Mouse (Mus musculus): ENCODE data around the gene Gtf2h1. TPM values are rescaled to one million over a fixed set of nuclear protein-coding genes. Genes with fewer than 3 reads are reported as not detected.

Gene Gtf2h1
- polyA plus RNA-seq, 2 experiments = 13.4 to 27.8 TPM

GRCm38 (mm10) chr7:46846486-46847244 is 50.8 kb downstream of the Gtf2h1 start:
- Histone ChIP-seq H3K9ac (replicated peaks) (peak overlapping the region; percentile 71), H3K27me3 (ENCODE audit: control insufficient read depth, insufficient read depth, low read length) (no peaks in the 10 kb centered on the region), H3K9me3 (ENCODE audit: control insufficient read depth, low read length) (no peaks in the 10 kb centered on the region), H3K4me3 (ENCODE audit: insufficient read depth in 1 of 2, low read depth in 2 of 2, low read length in 2 of 2) (peak overlapping the region; percentile 61 to 87), H3K36me3 (replicated peaks; ENCODE audit: control insufficient read depth, insufficient read depth, low read depth) (peaks cover 38% of the 10 kb centered on the region), H3K4me1 (replicated peaks; ENCODE audit: control insufficient read depth in 2 of 2, insufficient read depth in 2 of 2, low read length in 1 of 2) (peaks cover 0 to 15% of the 10 kb centered on the region in 2 experiments; a peak in 3 of 4 replicates), H3K27ac (peak overlapping the region; percentile 0), H3K4me2 (ENCODE audit: low read depth) (peak overlapping the region; percentile 68)
- under 1% methylated on average over 28 of the region's 28 CpGs for WGBS (ENCODE audit: insufficient replicate concordance)
- ATAC-seq (ENCODE audit: insufficient read depth) = peak; percentile 49
- TF ChIP-seq CTCF (IDR thresholded peaks at IDR 0.05; ENCODE audit: low read depth) (peak; percentile 49), EP300 (IDR thresholded peaks at IDR 0.05; ENCODE audit: low read depth) (no peak)
- peak; percentile 42 to 61 (median 53) for DNase-seq (ENCODE audit: low read depth in 3 of 3, low spot score in 3 of 3)

- Histone ChIP-seq H3K4me3 (ENCODE audit: insufficient read depth in 1 of 2, low read depth in 2 of 2, low read length in 2 of 2) (no peak overlapping the region), H3K9me3 (ENCODE audit: control insufficient read depth, low read length) (no peaks in the 10 kb centered on the region), H3K4me1 (replicated peaks; ENCODE audit: control insufficient read depth in 2 of 2, insufficient read depth in 2 of 2, low read length in 1 of 2) (peaks cover 0 to 15% of the 10 kb centered on the region in 2 experiments; a peak in 3 of 4 replicates), H3K27ac (no peak overlapping the region), H3K4me2 (ENCODE audit: low read depth) (no peak overlapping the region), H3K9ac (replicated peaks) (no peak overlapping the region), H3K36me3 (replicated peaks; ENCODE audit: control insufficient read depth, insufficient read depth, low read depth) (peaks cover 60% of the 10 kb centered on the region), H3K27me3 (ENCODE audit: control insufficient read depth, insufficient read depth, low read length) (no peaks in the 10 kb centered on the region)
- DNase-seq (ENCODE audit: low read depth in 3 of 3, low spot score in 3 of 3) (no peak), ATAC-seq (ENCODE audit: insufficient read depth) (no peak)
- TF ChIP-seq EP300 (IDR thresholded peaks at IDR 0.05; ENCODE audit: low read depth) = no peak
- no peak for TF ChIP-seq CTCF (IDR thresholded peaks at IDR 0.05; ENCODE audit: low read depth)
- 81% methylated on average over 5 of the region's 5 CpGs for WGBS (ENCODE audit: insufficient replicate concordance)
Measured at GRCm38 (mm10) chr7:46849287-46849686, 53.4 kb downstream of the Gtf2h1 start.

- Histone ChIP-seq H3K4me1 (replicated peaks; ENCODE audit: control insufficient read depth in 2 of 2, insufficient read depth in 2 of 2, low read length in 1 of 2) (peaks cover 0 to 6% of the 10 kb centered on the region in 2 experiments; a peak in 1 of 4 replicates), H3K9ac (replicated peaks) (no peak overlapping the region), H3K36me3 (replicated peaks; ENCODE audit: control insufficient read depth, insufficient read depth, low read depth) (peaks cover 71% of the 10 kb centered on the region), H3K4me2 (ENCODE audit: low read depth) (no peak overlapping the region), H3K27me3 (ENCODE audit: control insufficient read depth, insufficient read depth, low read length) (no peaks in the 10 kb centered on the region), H3K9me3 (ENCODE audit: control insufficient read depth, low read length) (no peaks in the 10 kb centered on the region), H3K27ac (no peak overlapping the region), H3K4me3 (ENCODE audit: insufficient read depth in 1 of 2, low read depth in 2 of 2, low read length in 2 of 2) (no peak overlapping the region)
- DNase-seq (ENCODE audit: low read depth in 3 of 3, low spot score in 3 of 3) = no peak
- no peak for ATAC-seq (ENCODE audit: insufficient read depth)
- TF ChIP-seq EP300 (IDR thresholded peaks at IDR 0.05; ENCODE audit: low read depth) = no peak
- peak; percentile 32; the same call in 1 of the 2 replicates for TF ChIP-seq CTCF (IDR thresholded peaks at IDR 0.05; ENCODE audit: low read depth)
- 76% methylated on average over 7 of the region's 7 CpGs for WGBS (ENCODE audit: insufficient replicate concordance)
Measured at GRCm38 (mm10) chr7:46851026-46851425, 55.1 kb downstream of the Gtf2h1 start.

DNA sequence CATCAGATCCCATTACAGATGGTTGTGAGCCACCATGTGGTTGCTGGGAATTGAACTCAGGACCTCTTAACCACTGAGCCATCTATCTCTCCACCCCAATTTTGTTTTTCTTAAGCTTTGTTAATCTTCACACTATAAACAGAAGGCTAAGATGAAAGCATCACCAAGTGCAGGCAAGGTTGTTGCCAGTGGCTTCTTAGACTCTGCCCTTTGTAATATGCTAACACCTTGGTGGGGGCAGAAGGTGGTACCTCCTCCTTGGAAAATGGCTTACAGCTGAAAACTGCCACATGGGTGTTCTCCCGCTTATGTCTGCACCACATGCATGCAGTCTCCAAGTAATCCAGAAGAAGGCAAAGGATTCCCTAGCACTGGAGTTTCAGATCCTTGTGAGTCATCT is 56.8 kb downstream of the Gtf2h1 start:
- Histone ChIP-seq H3K36me3 (replicated peaks; ENCODE audit: control insufficient read depth, insufficient read depth, low read depth) (peaks cover 69% of the 10 kb centered on the region), H3K4me3 (ENCODE audit: insufficient read depth in 1 of 2, low read depth in 2 of 2, low read length in 2 of 2) (no peak overlapping the region), H3K4me2 (ENCODE audit: low read depth) (no peak overlapping the region), H3K9ac (replicated peaks) (no peak overlapping the region), H3K27me3 (ENCODE audit: control insufficient read depth, insufficient read depth, low read length) (no peaks in the 10 kb centered on the region), H3K27ac (no peak overlapping the region), H3K9me3 (ENCODE audit: control insufficient read depth, low read length) (no peaks in the 10 kb centered on the region), H3K4me1 (replicated peaks; ENCODE audit: control insufficient read depth in 2 of 2, insufficient read depth in 2 of 2, low read length in 1 of 2) (0 out of 4 replicates have a peak, but pooled peaks cover 0 to under 1% of the 10 kb centered on the region in 2 experiments)
- DNase-seq (ENCODE audit: low read depth in 3 of 3, low spot score in 3 of 3) = no peak
- no peak for TF ChIP-seq EP300 (IDR thresholded peaks at IDR 0.05; ENCODE audit: low read depth)
- no peak for TF ChIP-seq CTCF (IDR thresholded peaks at IDR 0.05; ENCODE audit: low read depth)
- 77% methylated on average over 1 of the region's 1 CpGs for WGBS (ENCODE audit: insufficient replicate concordance)
- ATAC-seq (ENCODE audit: insufficient read depth) = no peak

DNA sequence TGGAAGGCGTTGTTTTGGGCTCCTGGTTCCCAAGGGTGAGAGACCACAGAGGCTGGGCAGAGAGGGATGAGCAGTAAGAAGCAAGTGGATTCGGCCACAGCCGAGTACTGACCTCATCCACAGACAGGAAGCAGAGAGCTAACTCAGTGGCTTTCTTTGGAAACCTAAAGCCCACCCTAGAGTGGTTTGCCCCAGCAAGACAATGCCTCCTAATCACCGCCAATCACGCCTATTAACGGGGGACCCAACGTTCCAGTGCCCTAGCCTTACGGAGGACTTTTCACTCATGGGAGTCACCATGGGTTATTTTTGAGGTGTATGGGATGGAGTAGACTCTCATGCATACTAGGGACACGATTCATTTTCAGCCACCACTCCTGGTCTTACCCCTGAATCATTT is 57.5 kb downstream of the Gtf2h1 start:
- ATAC-seq (ENCODE audit: insufficient read depth) (no peak), DNase-seq (ENCODE audit: low read depth in 3 of 3, low spot score in 3 of 3) (no peak)
- H3K9me3 ChIP-seq (ENCODE audit: control insufficient read depth, low read length) = no peaks in the 10 kb centered on the region
- H3K9ac ChIP-seq (replicated peaks) = no peak overlapping the region
- peaks cover 62% of the 10 kb centered on the region for H3K36me3 ChIP-seq (replicated peaks; ENCODE audit: control insufficient read depth, insufficient read depth, low read depth)
- TF ChIP-seq CTCF (IDR thresholded peaks at IDR 0.05; ENCODE audit: low read depth) = no peak
- TF ChIP-seq EP300 (IDR thresholded peaks at IDR 0.05; ENCODE audit: low read depth) = no peak
- no peaks in the 10 kb centered on the region for H3K4me1 ChIP-seq (replicated peaks; ENCODE audit: control insufficient read depth in 2 of 2, insufficient read depth in 2 of 2, low read length in 1 of 2)
- H3K27ac ChIP-seq = no peak overlapping the region
- WGBS (ENCODE audit: insufficient replicate concordance) = 75% methylated on average over 9 of the region's 9 CpGs
- H3K27me3 ChIP-seq (ENCODE audit: control insufficient read depth, insufficient read depth, low read length) = no peaks in the 10 kb centered on the region
- H3K4me2 ChIP-seq (ENCODE audit: low read depth) = no peak overlapping the region
- H3K4me3 ChIP-seq (ENCODE audit: insufficient read depth in 1 of 2, low read depth in 2 of 2, low read length in 2 of 2) = no peak overlapping the region
